Mouse (Mus musculus) liver, postnatal 0 days (tissue): ENCODE measurements around the gene Zfp105. TPM values are rescaled to one million over a fixed set of nuclear protein-coding genes. Genes with fewer than 3 reads are reported as not detected.

Experiments used
- ATAC-seq: fragments of 200-750 bp; cut with Nextera tagmentation; 2 replicates; pipeline ENCODE4 v1.8.0; 2017; ENCODE audit warnings: mild to moderate bottlenecking, moderate library complexity
- DNase-seq: peaks from one replicate; pipeline ENCODE4 v3.0.0-alpha.2; 2016
- H3K27ac ChIP-seq: fragments of 300-500 bp; sonication (generic); 2 replicates; pipeline ENCODE4 v1.5.1; 2014; ENCODE audit warnings: antibody characterized with exemption, moderate library complexity, mild to moderate bottlenecking, low read depth
- H3K27me3 ChIP-seq: fragments of 300-500 bp; sonication (generic); 2 replicates; pipeline ENCODE4 v1.6.1; 2014; ENCODE audit warnings: low read length, control low read depth, mixed read lengths; ENCODE audit not compliant: insufficient read depth
- H3K36me3 ChIP-seq: fragments of 300-500 bp; sonication (generic); replicated peaks from 2 replicates; pipeline ENCODE4 v1.6.1; 2014; ENCODE audit warnings: mild to moderate bottlenecking, control low read depth, low read length, moderate library complexity, mixed read lengths; ENCODE audit not compliant: insufficient read depth
- H3K4me1 ChIP-seq: fragments of 300-500 bp; sonication (generic); 2 replicates; pipeline ENCODE4 v1.6.1; 2014; ENCODE audit warnings: antibody characterized with exemption, mild to moderate bottlenecking, control low read depth; ENCODE audit not compliant: insufficient read depth
- H3K4me2 ChIP-seq: fragments of 300-500 bp; sonication (generic); 2 replicates; pipeline ENCODE4 v1.6.1; 2014; ENCODE audit warnings: low read depth, mild to moderate bottlenecking, low read length, moderate library complexity, mixed read lengths
- H3K4me3 ChIP-seq: fragments of 300-500 bp; sonication (generic); 2 replicates; pipeline ENCODE4 v1.5.1; 2014; ENCODE audit warnings: low read depth, low read length
- H3K9ac ChIP-seq: fragments of 300-500 bp; sonication (generic); replicated peaks from 2 replicates; pipeline ENCODE4 v1.6.1; 2014; ENCODE audit warnings: mild to moderate bottlenecking, moderate library complexity
- H3K9me3 ChIP-seq: fragments of 300-500 bp; sonication (generic); 2 replicates; pipeline ENCODE4 v1.6.1; 2016; ENCODE audit warnings: mild to moderate bottlenecking, control low read depth, low read length, mixed read lengths
- CTCF ChIP-seq: sonication (generic); IDR thresholded peaks from 2 replicates; pipeline ENCODE4 v1.5.1; 2016; ENCODE audit warnings: antibody characterized with exemption, low read depth
- EP300 ChIP-seq: IDR thresholded peaks from 2 replicates; pipeline ENCODE4 v1.6.1; 2016; ENCODE audit warnings: antibody characterized with exemption, low read depth, mild to moderate bottlenecking
- WGBS: fragments of 180-500 bp; shearing (Covaris S2); extraction: QIAGEN DNeasy Blood & Tissue Kit; methylation state at CpG from one replicate; pipeline ENCODE4 v1.1.7; 2014; ENCODE audit not compliant: insufficient replicate concordance; 5-methylcytosine and 5-hydroxymethylcytosine counted together
- polyA plus RNA-seq: library from polyadenylated mRNA; unstranded; fragments of >200 nt; fragmentation: Nextera tagmentation; extraction: Ambion mirVana; gene quantifications from 2 replicates; pipeline ENCODE4 v1.2.1, GENCODE M21; 2015

Gene Zfp105
- polyA plus RNA-seq: 1.8 and 2.0 TPM in 2 replicates

- Histone ChIP-seq H3K4me3 (peak within 1 kb of the TSS; percentile 56), H3K36me3 (peaks cover 9% of the 10 kb centered on the region; the same call in 1 of the 2 replicates), H3K4me1 (0 out of 2 replicates have a peak, but pooled peaks cover 4% of the 10 kb centered on the region), H3K4me2 (peak within 1 kb of the TSS; percentile 80), H3K27ac (0 out of 2 replicates have a peak within 1 kb of the TSS, but pooled peaks have one; percentile 37), H3K27me3 (no peaks in the 10 kb centered on the region), H3K9me3 (no peaks in the 10 kb centered on the region), H3K9ac (peak within 1 kb of the TSS; percentile 71)
- WGBS: 2% methylated on average over 41 of the region's 43 CpGs
- ATAC-seq (peak; percentile 87), DNase-seq (peak; percentile 63)
- TF ChIP-seq EP300: no peak
- TF ChIP-seq CTCF: no peak
Measured at GRCm38 (mm10) chr9:122922936-122923381, at the start of gene Zfp105. Zfp105 (plus strand) TSS chr9:122923072.

GRCm38 (mm10) chr9:122874653-122875052 lies 48.2 kb upstream of the Zfp105 start:
- H3K27me3 ChIP-seq: no peaks in the 10 kb centered on the region
- H3K27ac ChIP-seq: no peak overlapping the region
- no peaks in the 10 kb centered on the region for H3K36me3 ChIP-seq
- H3K4me2 ChIP-seq: no peak overlapping the region
- no peaks in the 10 kb centered on the region for H3K4me1 ChIP-seq
- TF ChIP-seq CTCF: no peak
- no peak for TF ChIP-seq EP300
- H3K9ac ChIP-seq: no peak overlapping the region
- ATAC-seq: no peak
- H3K4me3 ChIP-seq: no peak overlapping the region
- no peak for DNase-seq
- WGBS: 59% methylated on average over 1 of the region's 1 CpGs
- H3K9me3 ChIP-seq: peaks cover 9% of the 10 kb centered on the region

GRCm38 (mm10) chr9:122875145-122875544 lies 47.7 kb upstream of the Zfp105 start:
- Histone ChIP-seq H3K9me3 (peaks cover 9% of the 10 kb centered on the region), H3K4me2 (no peak overlapping the region), H3K4me3 (no peak overlapping the region), H3K9ac (no peak overlapping the region), H3K27me3 (no peaks in the 10 kb centered on the region), H3K4me1 (no peaks in the 10 kb centered on the region), H3K36me3 (no peaks in the 10 kb centered on the region), H3K27ac (no peak overlapping the region)
- TF ChIP-seq EP300: no peak
- TF ChIP-seq CTCF: no peak
- ATAC-seq: no peak
- WGBS: 81% methylated on average over 2 of the region's 2 CpGs
- no peak for DNase-seq

- Histone ChIP-seq H3K36me3 (no peaks in the 10 kb centered on the region), H3K4me1 (peaks cover 6% of the 10 kb centered on the region; the same call in 1 of the 2 replicates), H3K9ac (no peak within 1 kb of the TSS), H3K9me3 (peaks cover 4% of the 10 kb centered on the region), H3K4me2 (peak within 1 kb of the TSS; percentile 91), H3K27me3 (no peaks in the 10 kb centered on the region), H3K27ac (no peak within 1 kb of the TSS), H3K4me3 (peak within 1 kb of the TSS; percentile 62)
- DNase-seq (no peak), ATAC-seq (no peak)
- TF ChIP-seq EP300: no peak
- WGBS: 72% methylated on average over 3 of the region's 3 CpGs
Measured at GRCm38 (mm10) chr9:122885385-122885784, 37.5 kb upstream of the Zfp105 start, which contains the start of gene Zkscan7. Zkscan7 (plus strand) TSS chr9:122885685.

- H3K9me3 ChIP-seq: peaks cover 4% of the 10 kb centered on the region
- H3K4me2 ChIP-seq: peak overlapping the region; percentile 91
- 0 out of 2 replicates have a peak, but pooled peaks cover 3% of the 10 kb centered on the region for H3K36me3 ChIP-seq
- peak overlapping the region; percentile 78 for H3K9ac ChIP-seq
- 6% methylated on average over 54 of the region's 54 CpGs for WGBS
- TF ChIP-seq CTCF (no peak), EP300 (no peak)
- H3K27me3 ChIP-seq: no peaks in the 10 kb centered on the region
- peak; percentile 60 for DNase-seq
- H3K27ac ChIP-seq: peak overlapping the region; percentile 40
- H3K4me3 ChIP-seq: peak overlapping the region; percentile 62
- peaks cover 6% of the 10 kb centered on the region; the same call in 1 of the 2 replicates for H3K4me1 ChIP-seq
- peak; percentile 81 for ATAC-seq
Measured at GRCm38 (mm10) chr9:122886372-122887179, 36.3 kb upstream of the Zfp105 start.

GRCm38 (mm10) chr9:122901047-122901446 lies 21.8 kb upstream of the Zfp105 start:
- H3K4me2 ChIP-seq: no peak overlapping the region
- no peak overlapping the region for H3K27ac ChIP-seq
- H3K4me3 ChIP-seq: no peak overlapping the region
- H3K9ac ChIP-seq: no peak overlapping the region
- H3K4me1 ChIP-seq: peaks cover 4% of the 10 kb centered on the region; the same call in 1 of the 2 replicates
- DNase-seq (no peak), ATAC-seq (peak; percentile 48)
- peaks cover under 1% of the 10 kb centered on the region; the same call in 1 of the 2 replicates for H3K9me3 ChIP-seq
- H3K27me3 ChIP-seq: 0 out of 2 replicates have a peak, but pooled peaks cover 3% of the 10 kb centered on the region
- 63% methylated on average over 2 of the region's 2 CpGs for WGBS
- TF ChIP-seq EP300 (no peak), CTCF (no peak)
- no peaks in the 10 kb centered on the region for H3K36me3 ChIP-seq
